Comparison of ENCODE assay signal across 10 mouse cellular contexts in genomic region chr15:62286666-62287655, GRCm38 (mm10).
A peak's percentile ranks its signal among the peaks of the same experiment; 100 is the strongest.
DNase-seq lines count a peak whose midpoint lies in the region; ATAC-seq lines count a peak whose summit lies in the region.
"Had no signal": no experiment of that assay in that cellular context is flagged by ENCODE, and none has a peak within 500 bp of the region (broad histone marks: within the 10 kb centered on the region; RNA-seq: fewer than 3 reads in every experiment).

No protein-coding gene starts in this region.

- peak; percentile 4 for DNase-seq in lung, postnatal 10 days
- DNase-seq in lung, adult 18-20 months = no peak
- peak; percentile 71 for DNase-seq in embryonic facial prominence, embryonic 11.5 days (ENCODE audit: low spot score)
- DNase-seq in hindlimb bud, embryonic 11.5 days (ENCODE audit: extremely low spot score, low read depth, low spot score) = peak; percentile 39
- DNase-seq in mesoderm, embryonic 11.5 days (ENCODE audit: low read depth, low spot score) = peak; percentile 49
- DNase-seq in layer of hippocampus, postnatal 10 days (ENCODE audit: low spot score in 2 of 2) = no peak
- DNase-seq in frontal cortex, postnatal 25 days (ENCODE audit: low spot score in 2 of 2) = no peak
- DNase-seq in layer of hippocampus, postnatal 25 days (ENCODE audit: extremely low spot score in 1 of 2, low spot score in 1 of 2) = no peak
- DNase-seq: lung, postnatal 14 days had no signal

- no peaks in the 10 kb centered on the region for H3K4me1 ChIP-seq in embryonic facial prominence, embryonic 11.5 days (ENCODE audit: control insufficient read depth, insufficient read depth, low read length)

- H3K4me3 ChIP-seq in embryonic facial prominence, embryonic 11.5 days (ENCODE audit: low read depth, low read length) = no peak overlapping the region
- H3K4me3 ChIP-seq: embryonic facial prominence, embryonic 15.5 days had no signal

- no peaks in the 10 kb centered on the region for H3K9me3 ChIP-seq in embryonic facial prominence, embryonic 11.5 days (replicated peaks; ENCODE audit: control insufficient read depth, low read length)
- H3K9me3 ChIP-seq: embryonic facial prominence, embryonic 15.5 days had no signal

- ATAC-seq in embryonic facial prominence, embryonic 11.5 days (replicated peaks; ENCODE audit: insufficient number of reproducible peaks, low FRiP score, low TSS enrichment, low read depth) = no peak

- H3K4me2 ChIP-seq in embryonic facial prominence, embryonic 11.5 days (ENCODE audit: low read depth, low read length) = no peak overlapping the region
- H3K4me2 ChIP-seq: embryonic facial prominence, embryonic 15.5 days had no signal

- H3K27ac ChIP-seq in embryonic facial prominence, embryonic 11.5 days (replicated peaks; ENCODE audit: low read depth, low read length) = no peak overlapping the region
- H3K27ac ChIP-seq: embryonic facial prominence, embryonic 15.5 days had no signal

- H3K36me3 ChIP-seq in embryonic facial prominence, embryonic 11.5 days (replicated peaks; ENCODE audit: control insufficient read depth, insufficient read depth, low read depth, low read length) = no peaks in the 10 kb centered on the region
- H3K36me3 ChIP-seq: embryonic facial prominence, embryonic 15.5 days had no signal

- no peaks in the 10 kb centered on the region for H3K27me3 ChIP-seq in embryonic facial prominence, embryonic 11.5 days (ENCODE audit: control insufficient read depth, insufficient read depth, low read length)
- H3K27me3 ChIP-seq: embryonic facial prominence, embryonic 15.5 days had no signal

- 40% methylated on average over 11 of the region's 11 CpGs for WGBS in embryonic facial prominence, embryonic 11.5 days

- no peak overlapping the region for H3K9ac ChIP-seq in embryonic facial prominence, embryonic 11.5 days (replicated peaks; ENCODE audit: low read length)
- H3K9ac ChIP-seq: embryonic facial prominence, embryonic 15.5 days had no signal

Comparison
In these comparisons a context has a peak if more than half of its experiments do, and no peak if none do; other contexts are left out.
1. DNase-seq: peak in lung, postnatal 10 days (single experiment), embryonic facial prominence, embryonic 11.5 days (single experiment), hindlimb bud, embryonic 11.5 days (single experiment) and mesoderm, embryonic 11.5 days (single experiment); none in lung, adult 18-20 months (0 of 2), layer of hippocampus, postnatal 10 days (0 of 2), frontal cortex, postnatal 25 days (0 of 2) and layer of hippocampus, postnatal 25 days (0 of 2).